Mouse (Mus musculus) adrenal gland, postnatal 0 days (tissue): ENCODE data around the gene Thoc6. TPM values are rescaled to one million over a fixed set of nuclear protein-coding genes. Genes with fewer than 3 reads are reported as not detected.

Experiments used
- polyA plus RNA-seq: library from polyadenylated mRNA; unstranded; fragments of >200 nt; fragmentation: Nextera tagmentation; extraction: Ambion mirVana; gene quantifications from 2 replicates; pipeline ENCODE4 v1.2.1, GENCODE M21; 2015

Gene Thoc6
- 19.0 and 25.0 TPM in 2 replicates for polyA plus RNA-seq

GRCm38 (mm10) chr17:23673424-23674073, at the start of gene Thoc6, which contains the start of gene Hcfc1r1:
Thoc6 (minus strand) TSS chr17:23673882.
Hcfc1r1 (plus strand) TSS chr17:23673596.

GRCm38 (mm10) chr17:23722376-23723125, 48.9 kb upstream of the Thoc6 start, which contains the start of gene 1520401A03Rik:
1520401A03Rik (minus strand) TSS chr17:23722783.

GRCm38 (mm10) chr17:23683856-23684672, 10.4 kb upstream of the Thoc6 start, which contains the start of gene Cldn9:
Cldn9 (minus strand) TSS chr17:23684026.

GRCm38 (mm10) chr17:23679127-23679835, 5.6 kb upstream of the Thoc6 start, which contains the start of gene Cldn6:
Cldn6 (plus strand) TSS chr17:23679249.

GRCm38 (mm10) chr17:23677236-23677679, 3.6 kb upstream of the Thoc6 start, which contains the start of gene Tnfrsf12a:
Tnfrsf12a (minus strand) TSS chr17:23677468.

GRCm38 (mm10) chr17:23660117-23660875, 13.4 kb downstream of the Thoc6 start, which contains the start of gene Bicdl2:
Bicdl2 (plus strand) TSS chr17:23660506.

GRCm38 (mm10) chr17:23644613-23645495, 28.8 kb downstream of the Thoc6 start, which contains the start of gene Mmp25:
Mmp25 (minus strand) TSS chr17:23645277.

Other genes with a start within 250 kb of the Thoc6 start
- gene Vmn2r117, start 194.2 kb downstream of the Thoc6 start, polyA plus RNA-seq: not detected in 2 replicates
- 13.5 and 13.7 TPM in 2 replicates for gene Zfp213, start 109.6 kb downstream of the Thoc6 start, polyA plus RNA-seq
- gene Zfp13, start 74.4 kb downstream of the Thoc6 start, polyA plus RNA-seq: 10.3 and 13.2 TPM in 2 replicates
- not detected in 2 replicates for gene Zscan10, start 73.0 kb downstream of the Thoc6 start, polyA plus RNA-seq
- 0.25 and 0.30 TPM in 2 replicates for gene Mmp25, start 28.6 kb downstream of the Thoc6 start, polyA plus RNA-seq
- 0.30 TPM in 1 of 2 replicates, not detected in the other for gene Bicdl2, start 13.4 kb downstream of the Thoc6 start, polyA plus RNA-seq
- 122 and 166 TPM in 2 replicates for gene Hcfc1r1, start 286 bp downstream of the Thoc6 start, polyA plus RNA-seq
- gene Tnfrsf12a, start 3.6 kb upstream of the Thoc6 start, polyA plus RNA-seq: 61.5 and 84.3 TPM in 2 replicates
- 0.36 and 3.4 TPM in 2 replicates for gene Cldn6, start 5.4 kb upstream of the Thoc6 start, polyA plus RNA-seq
- gene Cldn9, start 10.1 kb upstream of the Thoc6 start, polyA plus RNA-seq: 1.0 and 3.0 TPM in 2 replicates
- 1.2 and 3.5 TPM in 2 replicates for gene 1520401A03Rik, start 48.9 kb upstream of the Thoc6 start, polyA plus RNA-seq
- gene Pkmyt1, start 52.5 kb upstream of the Thoc6 start, polyA plus RNA-seq: 12.8 and 16.6 TPM in 2 replicates
- 17.0 and 21.6 TPM in 2 replicates for gene Paqr4, start 67.0 kb upstream of the Thoc6 start, polyA plus RNA-seq
- gene Kremen2, start 72.0 kb upstream of the Thoc6 start, polyA plus RNA-seq: 0.19 and 0.54 TPM in 2 replicates
- 51.5 and 54.6 TPM in 2 replicates for gene Flywch1, start 97.7 kb upstream of the Thoc6 start, polyA plus RNA-seq
- gene Flywch2, start 112.2 kb upstream of the Thoc6 start, polyA plus RNA-seq: 28.8 and 51.4 TPM in 2 replicates
- gene Srrm2, start 116.7 kb upstream of the Thoc6 start, polyA plus RNA-seq: 291 and 447 TPM in 2 replicates
- 1,156 and 1,274 TPM in 2 replicates for gene Elob, start 155.3 kb upstream of the Thoc6 start, polyA plus RNA-seq
- gene Prss33, start 162.2 kb upstream of the Thoc6 start, polyA plus RNA-seq: not detected in 2 replicates
- gene Prss32, start 170.0 kb upstream of the Thoc6 start, polyA plus RNA-seq: not detected in 2 replicates
- gene Prss41, start 170.3 kb upstream of the Thoc6 start, polyA plus RNA-seq: 0.52 and 0.57 TPM in 2 replicates
- gene Prss21, start 194.2 kb upstream of the Thoc6 start, polyA plus RNA-seq: not detected in 2 replicates
- not detected in 2 replicates for gene Dcpp1, start 207.0 kb upstream of the Thoc6 start, polyA plus RNA-seq
- gene Dcpp2, start 207.0 kb upstream of the Thoc6 start, polyA plus RNA-seq: not detected in 2 replicates
- not detected in 2 replicates for gene Dcpp3, start 243.6 kb upstream of the Thoc6 start, polyA plus RNA-seq